Mouse (Mus musculus): ENCODE measurements around the gene Ero1l.

GRCm38 (mm10) chr14:45365196-45365587 is 46.6 kb upstream of the Ero1l start:
- TF ChIP-seq CTCF (IDR thresholded peaks at IDR 0.05; ENCODE audit: insufficient read depth, low read depth, low read length) (no peak), POLR2A (IDR thresholded peaks at IDR 0.05; ENCODE audit: insufficient read depth, low read depth, low read length) (no peak)
